Mouse (Mus musculus) lung, adult 18-20 months (tissue): Measurements from ENCODE around the gene Stx6.

Experiments used
- DNase-seq, 2 experiments: peaks; one replicate each; pipeline ENCODE4 v3.0.0; 2022; ENCODE audit warnings: mixed read lengths in 2 of 2

Gene Stx6

DNA sequence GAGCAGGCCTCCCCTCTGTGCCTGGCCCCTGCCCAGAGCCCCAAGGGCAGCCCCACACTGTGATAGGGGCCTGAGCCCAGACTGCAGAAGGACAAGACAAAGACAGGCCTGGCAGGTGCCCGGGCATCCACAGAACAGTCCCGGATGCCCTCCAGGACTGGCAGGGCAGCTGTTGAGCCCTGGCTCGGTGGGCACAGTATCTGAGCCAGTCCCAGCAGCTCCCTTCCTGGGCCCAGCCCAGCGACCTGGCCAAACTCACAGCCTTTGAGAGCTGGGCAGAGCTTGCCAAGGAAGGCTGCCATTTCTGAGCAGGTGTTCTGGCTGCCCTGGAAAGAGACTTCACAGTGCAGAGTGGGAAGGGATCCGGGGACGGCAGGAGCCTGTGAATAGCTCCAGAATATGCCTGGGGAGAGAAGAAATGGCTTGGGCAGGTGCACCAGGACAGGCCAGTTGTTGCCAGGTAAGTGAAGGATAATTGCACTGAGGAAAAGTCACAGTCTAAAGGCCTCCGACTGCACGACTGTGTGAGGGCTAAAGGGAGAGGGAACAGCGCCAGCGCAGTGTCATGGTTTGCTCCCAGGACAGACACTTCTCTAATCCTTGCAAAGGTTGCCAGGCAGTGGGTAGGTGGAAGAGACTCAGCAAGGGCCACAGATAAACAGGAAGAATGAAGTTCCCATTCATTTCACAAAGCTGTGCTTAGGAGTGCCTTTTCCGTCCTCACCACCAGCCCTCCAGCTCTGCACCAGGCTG, 51.7 kb downstream of the Stx6 start:
- no peak for DNase-seq

DNA sequence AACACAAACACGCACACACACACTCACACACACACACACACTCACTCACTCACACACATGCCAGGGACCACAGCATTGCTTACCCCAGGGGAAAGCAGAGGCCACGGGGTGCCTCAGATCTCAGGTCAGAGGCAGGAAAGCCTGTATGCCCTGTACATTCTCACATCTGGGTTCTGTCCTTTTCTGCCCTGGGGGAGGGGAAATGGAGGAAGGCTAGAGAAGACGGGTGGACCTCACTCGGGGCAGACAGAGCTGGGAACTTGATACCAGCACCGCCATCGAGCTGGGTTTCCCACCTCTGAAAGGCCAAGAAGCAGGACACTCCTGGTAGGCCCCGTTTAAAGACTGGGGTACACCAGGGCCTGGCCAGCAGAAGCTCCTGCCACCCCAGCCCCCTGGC, 52.5 kb downstream of the Stx6 start:
- DNase-seq = no peak

DNA sequence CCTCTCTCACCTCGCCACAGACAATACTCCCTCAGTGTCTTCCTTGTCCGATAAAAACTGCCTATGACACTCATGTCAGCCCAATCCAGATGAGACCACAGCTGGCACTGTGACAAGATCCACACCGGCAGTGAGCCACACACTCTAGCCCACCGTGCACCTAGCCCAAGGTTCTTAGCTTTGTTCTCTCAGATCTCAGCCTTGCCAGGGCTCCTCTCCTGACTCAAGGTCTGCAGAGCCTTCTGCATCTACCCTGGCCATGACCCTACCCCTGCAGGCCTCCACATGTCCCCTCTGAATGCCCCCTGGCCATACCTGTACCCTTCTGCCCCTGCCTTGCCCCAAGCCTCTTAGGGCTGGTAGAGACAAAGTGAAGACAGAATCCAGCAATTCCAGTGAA, 53.6 kb downstream of the Stx6 start:
- no peak for DNase-seq

DNA sequence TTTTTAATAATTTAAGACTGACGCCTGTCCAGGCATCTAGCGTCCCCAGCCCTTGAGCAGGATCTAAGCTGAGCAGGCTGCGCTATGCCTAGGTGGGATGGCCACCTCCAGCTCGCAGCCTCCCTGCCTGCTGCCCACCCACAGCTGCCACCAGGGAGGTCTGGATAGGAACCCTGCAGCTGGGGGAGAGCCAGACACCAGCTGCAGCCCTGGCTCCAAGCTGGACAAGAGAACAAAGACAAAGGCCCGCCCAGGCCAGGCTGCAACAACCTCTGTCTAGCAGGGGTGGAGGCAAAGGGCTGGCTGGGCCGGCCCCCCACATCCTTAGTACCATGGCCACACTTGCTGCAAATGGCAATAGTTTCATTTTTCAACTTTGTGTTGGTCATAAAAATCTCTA, 54.0 kb downstream of the Stx6 start:
- DNase-seq = no peak

DNA sequence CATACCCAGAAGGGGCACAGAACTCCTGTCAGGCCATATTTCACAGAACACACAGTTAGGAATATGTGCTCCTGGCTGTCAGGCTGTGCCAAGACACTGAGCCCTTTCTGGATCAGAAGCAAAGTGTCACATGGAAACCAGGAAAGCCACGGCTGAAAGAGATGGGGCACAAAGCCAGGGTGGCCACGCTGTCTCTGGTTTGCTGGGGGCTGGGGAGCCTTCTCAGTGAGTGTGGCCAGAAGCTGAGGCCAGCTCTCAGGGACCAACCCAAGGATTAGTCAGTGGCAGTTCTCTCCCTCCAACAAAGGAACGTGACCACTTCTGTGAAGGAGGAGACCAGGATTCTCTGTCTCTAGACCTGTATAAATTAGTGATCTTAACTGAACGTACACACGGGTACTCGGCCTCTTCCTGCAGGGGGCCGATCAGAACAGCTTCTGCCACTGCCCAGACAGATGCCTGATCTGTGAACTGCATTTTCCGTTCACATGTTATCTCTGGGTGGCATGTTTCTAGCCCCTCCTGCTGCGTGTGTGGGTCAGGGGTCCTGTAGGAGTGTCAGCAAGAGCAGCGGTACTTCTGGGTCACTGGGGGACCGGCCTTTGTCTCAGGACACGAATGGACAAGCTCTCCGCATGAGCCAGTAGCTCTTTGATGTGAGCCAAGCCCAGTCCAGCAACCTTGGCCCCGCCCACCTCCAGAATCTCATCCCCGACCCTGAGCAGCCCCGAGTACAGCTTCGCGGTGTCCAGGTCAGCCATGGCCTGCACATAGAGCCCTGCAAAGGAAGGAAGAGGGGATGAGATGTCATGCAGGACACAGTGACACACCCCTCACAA, 54.6 kb downstream of the Stx6 start:
- DNase-seq = peak in 1 of 2 experiments; percentile 14

DNA sequence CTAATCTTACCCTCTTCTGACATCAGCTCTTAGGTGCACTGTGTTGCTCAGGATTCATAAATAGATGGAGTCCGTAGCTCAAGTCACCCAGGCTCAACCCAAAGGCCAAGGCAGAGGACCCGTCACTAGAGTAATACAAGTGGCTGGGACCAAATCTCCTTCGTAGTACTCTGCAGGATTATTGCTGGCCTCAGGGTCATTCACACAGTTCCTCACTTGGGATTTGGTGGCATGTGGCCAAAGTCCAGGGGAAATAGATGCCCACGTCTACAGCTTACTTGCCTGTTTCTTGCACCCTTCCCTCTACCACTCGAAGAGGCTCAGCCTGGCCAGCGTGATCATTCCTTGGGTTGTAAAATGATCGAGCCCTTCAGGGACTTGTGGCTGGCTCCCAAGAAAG, 55.4 kb downstream of the Stx6 start:
- no peak for DNase-seq

DNA sequence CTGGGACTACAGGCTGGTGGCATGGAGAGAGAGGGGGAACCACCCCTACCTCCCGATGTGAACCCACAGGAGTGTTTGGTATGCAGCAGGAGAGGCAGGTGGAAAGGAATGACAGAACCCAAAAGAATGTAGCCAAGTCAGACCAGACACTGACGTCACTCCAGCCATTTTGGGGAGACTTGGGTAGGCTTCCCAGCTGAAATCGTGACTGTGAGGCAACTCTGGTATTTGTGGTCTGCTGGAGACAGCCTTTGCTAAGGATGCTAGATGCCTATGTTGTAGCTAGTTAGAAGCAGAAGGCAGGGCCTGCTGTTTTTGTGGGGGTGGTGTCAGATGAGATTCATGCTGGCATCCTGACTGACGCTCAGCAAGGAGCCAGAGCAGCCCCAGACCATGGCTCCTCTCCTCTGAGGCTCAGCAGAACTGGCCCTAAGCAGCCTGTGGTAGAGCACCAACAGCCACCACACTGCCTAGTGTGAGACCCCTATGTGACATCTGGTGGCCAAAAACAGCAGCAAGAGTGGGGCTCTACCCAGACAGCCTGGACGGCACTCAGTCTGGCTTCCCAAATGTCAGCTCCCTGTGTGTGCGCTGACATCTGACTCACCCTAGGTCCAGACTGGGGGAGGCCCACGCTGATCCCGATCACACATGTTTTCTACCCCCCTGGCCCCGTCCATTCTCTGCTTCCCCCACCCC, 56.7 kb downstream of the Stx6 start:
- peak in 1 of 2 experiments; percentile 41 for DNase-seq

DNA sequence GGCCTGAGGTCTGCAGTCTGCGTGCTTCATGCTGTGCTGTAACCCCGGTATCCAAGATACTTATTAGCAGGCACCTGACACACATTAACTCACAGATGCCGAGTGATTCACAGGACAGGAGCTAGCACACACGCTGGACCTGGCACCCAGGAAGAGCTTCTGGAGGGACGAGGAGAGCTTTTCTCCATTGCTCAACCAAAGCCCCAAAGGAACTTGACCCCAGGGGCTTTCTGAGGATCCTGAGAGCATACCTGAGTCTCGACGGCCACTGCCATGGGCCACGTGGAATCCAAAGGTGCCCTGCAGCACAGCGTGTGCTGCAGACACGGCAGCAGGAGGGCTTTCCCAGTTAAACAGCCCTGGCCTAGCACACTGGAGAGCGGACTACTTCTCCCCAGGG, 57.8 kb downstream of the Stx6 start:
- DNase-seq = no peak

DNA sequence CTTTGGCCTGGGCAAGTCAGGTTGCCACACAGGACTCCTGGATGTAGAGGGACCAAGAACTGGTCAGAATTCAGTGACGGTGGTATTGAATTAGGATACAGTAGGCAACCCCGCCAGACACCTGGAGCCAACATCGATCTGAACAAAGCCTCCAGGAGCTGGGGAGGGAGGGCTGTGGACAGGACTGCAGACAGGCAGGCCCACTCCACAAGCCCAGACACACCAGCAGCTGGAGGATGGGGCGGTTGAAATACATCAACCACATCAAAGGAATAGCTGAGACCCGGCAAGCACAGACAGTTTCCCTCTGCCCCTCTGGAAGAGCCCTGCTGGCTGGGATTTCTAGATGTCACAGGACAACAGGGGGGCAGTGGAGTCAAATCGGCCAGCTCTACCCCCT, 58.3 kb downstream of the Stx6 start:
- no peak for DNase-seq

DNA sequence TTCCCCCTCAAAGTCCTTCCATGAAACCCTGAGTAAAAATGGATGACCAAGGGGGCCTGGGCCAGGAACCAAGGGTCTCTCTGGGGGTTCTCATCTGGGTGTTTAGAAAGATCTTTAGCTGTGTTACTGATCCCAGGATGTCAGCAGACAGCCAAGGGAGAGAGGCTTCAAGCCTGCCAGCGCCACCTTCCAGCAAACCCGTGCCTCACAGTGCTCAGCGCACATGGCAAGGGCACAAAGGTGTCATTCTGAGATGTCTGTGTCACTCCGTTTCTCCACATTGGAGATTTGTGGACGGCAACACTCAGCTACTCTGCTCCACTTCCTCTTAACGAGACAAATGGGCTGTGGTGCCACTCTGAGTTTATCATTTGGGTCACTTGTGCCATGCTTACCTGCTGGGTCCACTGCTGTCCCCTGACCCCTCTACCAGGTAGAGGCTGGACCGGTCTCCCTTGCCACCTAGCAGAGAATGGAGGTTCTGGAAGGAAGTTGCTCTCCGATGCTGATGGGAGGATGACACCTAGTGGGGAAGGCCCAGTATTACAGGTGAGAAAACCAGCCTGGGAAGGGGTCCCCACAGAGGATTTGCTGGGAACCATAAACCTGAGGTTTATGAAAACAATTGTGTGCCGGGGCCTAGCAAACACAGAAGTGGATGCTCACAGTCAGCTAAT, 59.5 kb downstream of the Stx6 start:
- peak; percentile 49 to 65 for DNase-seq

DNA sequence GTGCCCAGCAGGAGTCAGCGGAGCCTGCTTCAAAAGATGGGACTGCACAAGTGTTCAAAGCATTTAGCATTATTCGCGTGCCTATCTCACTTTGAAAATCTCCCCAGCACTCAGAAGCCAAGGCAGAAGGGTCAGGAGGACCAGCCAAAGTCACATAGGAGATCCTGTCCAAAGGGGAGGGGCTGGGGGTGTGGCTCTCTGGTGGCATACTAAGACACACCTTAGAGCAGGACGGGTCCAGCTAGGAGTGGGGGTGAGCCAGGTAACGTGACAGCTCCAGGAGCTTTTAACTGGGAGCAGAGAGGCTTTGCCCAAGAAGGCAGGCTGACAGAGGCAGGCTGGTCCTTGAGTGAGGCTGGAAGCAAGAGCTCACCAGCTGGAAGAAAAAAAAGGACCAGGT, 60.4 kb downstream of the Stx6 start:
- no peak for DNase-seq

DNA sequence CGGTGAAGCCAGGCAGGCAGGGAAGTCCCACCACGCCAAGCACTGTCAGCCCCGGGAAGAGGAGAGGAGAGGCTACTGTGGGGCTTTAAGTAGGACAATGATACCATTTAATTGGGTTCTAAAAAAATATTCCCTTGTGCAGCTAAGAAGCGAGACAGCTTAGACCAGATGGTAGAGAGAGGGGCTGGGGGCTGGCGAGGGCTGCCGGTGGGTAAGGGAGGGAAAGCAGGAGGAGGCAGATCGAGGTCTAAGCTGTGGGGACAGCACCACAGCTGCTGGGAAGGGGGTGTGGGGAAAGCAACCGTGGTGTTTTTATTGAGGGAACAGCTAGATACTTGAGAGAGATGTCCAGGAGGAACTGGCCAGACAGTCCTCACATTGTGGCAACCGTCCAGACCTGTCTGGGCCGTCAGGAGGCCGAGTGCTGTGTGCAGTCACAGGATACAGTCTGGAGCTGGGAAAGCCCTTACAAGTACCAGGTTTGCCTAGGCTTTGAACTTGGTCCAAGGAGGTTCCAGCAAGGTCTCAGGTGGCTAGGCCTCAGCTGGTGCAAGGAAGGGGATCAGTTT, 63.7 kb downstream of the Stx6 start:
- no peak for DNase-seq

DNA sequence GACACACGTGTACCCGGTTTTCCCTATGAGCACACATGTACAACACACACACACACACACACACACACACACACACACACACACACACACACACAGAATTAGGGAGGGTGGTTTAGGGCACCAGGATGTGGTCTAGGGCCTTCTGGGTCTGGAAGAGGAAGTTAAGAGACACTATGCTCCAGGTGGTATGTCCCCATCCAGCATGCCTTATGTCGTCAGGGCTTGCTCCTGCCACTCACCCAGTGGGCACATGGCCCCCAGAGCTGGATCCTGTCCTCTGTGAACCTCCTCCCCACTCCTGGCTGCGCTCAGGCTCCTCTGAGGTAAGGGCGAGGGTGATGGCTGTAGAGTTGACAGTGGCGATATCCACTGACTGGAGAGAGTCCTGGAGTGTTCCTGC, 64.5 kb downstream of the Stx6 start:
- no peak for DNase-seq

DNA sequence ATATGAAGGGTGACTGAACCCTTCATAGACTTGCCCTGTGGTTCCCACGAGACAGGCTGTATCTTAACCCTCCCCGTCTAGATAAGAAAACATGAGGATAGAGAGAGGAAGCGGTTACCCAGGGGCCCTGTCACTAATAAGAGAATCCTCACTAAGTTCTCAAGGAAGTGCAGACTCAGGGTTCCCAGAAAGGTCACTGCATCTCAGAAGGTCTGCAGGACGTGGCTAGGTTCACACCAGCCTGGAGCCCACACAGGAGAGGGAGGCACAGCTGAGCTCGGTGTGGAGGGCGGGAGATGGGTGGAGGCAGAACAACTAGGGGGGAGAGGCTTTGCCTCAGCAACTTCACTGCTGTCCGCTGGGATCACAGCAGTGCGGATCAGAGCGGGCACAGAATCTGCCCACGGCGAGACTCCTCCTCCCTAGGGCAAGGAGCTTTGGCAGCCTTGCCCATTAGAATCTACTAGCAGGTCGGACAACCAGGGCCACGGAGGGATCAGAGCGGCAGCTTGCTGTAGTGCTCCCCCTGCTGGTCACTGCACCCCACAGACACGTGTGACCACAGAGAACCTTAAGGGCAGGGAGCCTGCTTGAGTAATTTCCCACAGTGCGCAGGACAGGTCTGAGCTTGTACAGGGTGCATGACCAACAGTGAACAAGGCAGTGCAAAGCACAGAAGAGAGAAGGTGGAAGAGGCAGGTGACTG, 65.5 kb downstream of the Stx6 start:
- DNase-seq = peak; percentile 81 to 85

DNA sequence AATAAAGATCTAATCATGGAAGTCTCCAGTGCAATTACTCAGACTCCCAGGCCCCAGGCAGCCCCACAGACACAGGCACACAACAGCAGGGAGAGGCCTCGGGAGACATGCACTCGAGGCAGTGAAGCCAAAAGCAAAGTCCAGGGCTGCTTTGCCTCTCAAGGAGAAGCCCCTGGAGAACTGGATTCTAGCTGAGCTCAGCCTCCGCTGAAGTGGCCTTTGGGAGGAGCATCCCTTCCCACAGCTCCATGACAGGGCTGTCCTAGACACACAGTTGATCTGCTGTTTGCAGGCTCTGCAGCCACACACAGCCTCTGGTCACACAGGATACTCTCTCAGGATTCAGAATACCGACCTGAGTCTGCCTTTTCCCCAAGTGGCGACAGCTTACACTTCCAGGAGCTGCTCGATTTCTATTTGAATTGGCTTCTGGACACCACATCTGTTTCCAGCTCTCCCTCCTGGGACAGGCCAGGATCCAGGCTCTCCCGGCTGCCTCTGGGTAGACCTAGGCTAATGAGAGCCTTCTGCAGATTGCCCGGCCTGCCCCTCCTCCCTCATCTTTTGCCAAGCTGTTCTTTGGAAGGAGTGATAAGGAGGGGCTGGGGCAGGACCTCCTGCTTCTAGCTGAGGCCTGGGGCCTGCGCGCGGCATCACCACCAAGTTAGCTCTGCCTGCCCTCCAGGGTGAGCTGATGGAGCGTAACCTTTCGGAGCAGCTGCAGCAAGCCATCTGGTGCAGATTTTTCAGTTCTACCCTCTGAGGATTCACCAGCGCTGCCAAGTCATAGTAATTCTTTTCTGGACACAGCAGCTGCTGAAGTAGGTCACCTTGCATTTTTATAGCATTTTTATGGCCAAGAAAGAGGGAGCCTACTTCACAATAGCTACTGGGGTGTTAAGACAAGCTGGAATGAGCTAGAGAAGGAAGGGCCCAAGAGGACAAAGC, 71.2 kb downstream of the Stx6 start:
- DNase-seq = peak in 1 of 2 experiments; percentile 28

DNA sequence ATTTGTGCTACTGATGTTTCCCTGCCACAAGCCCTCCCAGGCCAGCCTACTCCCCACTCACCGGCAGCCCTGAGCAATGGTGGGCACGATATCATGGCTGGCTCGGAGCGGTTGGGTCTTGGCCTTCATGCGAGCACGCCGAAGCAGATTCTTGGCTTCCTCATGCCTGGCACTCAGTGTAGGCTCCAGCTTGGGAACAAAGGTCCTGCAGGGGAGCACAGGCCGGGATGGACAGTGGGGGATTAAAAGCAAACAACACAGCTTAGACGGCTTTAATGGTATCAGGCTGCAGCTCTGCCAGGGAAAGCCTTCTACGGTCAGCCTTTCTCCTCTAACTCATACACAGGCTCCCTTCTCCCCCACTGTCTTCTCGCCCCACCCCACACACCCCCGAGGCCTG, 73.9 kb downstream of the Stx6 start:
- DNase-seq = no peak

DNA sequence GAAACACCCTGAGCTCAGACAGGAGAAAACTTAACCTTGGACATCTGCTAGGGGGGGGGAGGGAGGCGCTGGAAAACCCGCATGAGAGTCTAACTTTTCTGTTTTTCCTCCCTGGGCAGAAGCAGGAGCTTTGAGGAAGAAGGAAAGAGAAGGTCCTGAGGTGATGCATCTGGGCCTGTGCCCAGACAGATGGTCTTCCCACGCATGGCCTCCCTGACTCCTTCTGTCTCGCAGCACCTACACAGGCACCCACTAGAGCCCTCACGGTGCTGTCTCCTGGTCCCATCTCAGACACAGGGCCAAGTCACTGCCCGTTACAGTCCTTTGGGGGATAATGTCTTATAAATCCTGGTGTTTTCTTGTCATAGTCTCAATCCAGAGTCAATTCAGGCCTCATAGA, 74.3 kb downstream of the Stx6 start:
- DNase-seq = no peak

DNA sequence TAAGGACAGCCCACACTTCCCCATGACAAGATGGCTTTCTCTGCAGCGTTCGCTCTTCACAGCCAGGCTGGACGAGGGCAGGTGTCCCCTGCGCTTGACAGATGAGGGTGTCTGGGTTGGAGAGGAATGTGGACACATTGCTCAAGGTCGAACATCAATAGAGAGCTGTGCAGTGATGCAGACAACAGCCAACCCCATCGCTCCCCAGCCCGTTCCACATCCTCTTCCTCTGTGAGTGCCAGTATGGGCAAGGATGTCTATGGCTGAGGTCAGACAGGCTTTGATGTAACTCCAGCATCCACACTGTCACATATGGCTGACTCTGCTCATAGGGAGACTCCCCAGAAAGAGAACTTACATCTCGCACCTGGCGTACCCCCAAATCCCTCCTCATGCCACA, 74.9 kb downstream of the Stx6 start:
- DNase-seq = no peak

DNA sequence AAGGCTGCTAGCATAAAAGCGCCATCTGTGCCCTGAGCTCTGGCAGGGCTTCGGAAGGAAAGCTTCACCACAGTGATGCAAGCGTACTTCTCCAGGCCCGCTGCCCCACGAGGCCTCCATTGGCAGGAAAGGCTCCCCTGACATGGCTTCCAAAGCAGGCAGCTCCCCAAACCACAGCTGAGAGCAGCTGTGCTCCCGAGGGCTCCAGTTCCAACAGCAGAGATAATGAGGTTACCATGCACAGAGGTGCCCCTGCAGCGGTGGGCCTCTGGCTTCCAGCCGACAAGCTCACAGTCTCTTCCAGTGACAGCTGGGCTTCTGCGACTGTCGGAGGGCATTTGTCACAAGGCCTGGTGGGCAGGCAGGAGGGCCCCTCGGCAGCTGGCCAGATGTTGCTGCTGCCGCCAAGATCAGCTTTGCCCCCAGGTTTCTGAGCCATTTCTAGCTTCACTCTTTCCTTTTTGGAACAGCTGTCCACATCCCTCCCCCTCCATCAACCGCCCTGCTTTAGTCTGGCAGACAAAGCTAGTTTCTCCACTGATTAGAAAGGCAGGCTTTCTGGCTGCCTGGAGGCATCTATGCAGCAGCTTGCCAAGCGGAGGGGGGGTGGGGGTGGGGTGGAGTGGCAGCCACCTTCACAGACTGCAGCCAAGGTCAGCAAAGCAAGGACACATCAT, 75.6 kb downstream of the Stx6 start:
- DNase-seq = peak; percentile 59 to 66

DNA sequence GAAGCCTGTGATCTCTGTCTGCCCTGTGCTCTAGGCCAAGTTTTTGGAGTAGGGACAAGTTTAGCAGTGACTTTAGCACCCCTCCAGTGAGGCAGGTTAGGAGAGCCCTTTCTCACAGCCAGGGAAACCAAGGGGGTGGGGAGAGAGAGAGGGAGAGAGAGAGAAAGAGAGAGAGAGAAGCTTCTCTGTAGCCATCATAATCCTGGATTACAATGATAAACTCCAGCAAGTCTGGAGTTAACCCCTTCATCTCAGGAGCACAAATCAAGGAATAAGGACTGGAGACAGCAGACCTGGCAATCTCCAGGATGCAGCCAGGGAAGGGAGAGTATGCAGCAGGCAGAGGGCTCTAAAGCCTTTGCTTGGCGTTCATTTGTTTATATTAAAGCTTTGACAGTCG, 77.1 kb downstream of the Stx6 start:
- DNase-seq = no peak
